Mouse (Mus musculus) testis, adult 2 months (tissue): ENCODE results near the gene Rln1. TPM values are rescaled to one million over a fixed set of nuclear protein-coding genes. Genes with fewer than 3 reads are reported as not detected.

Source experiments
- H3K27ac ChIP-seq: fragments of 200-500 bp; 2 replicates; pipeline ENCODE4 v1.5.1; 2012; ENCODE audit warnings: low read depth, low read length; ENCODE audit not compliant: control insufficient read depth, insufficient read depth
- H3K27me3 ChIP-seq: fragments of 200-500 bp; 2 replicates; pipeline ENCODE4 v1.6.1; 2012; ENCODE audit warnings: mild to moderate bottlenecking, low read length, moderate library complexity; ENCODE audit not compliant: control insufficient read depth, insufficient read depth
- H3K36me3 ChIP-seq: fragments of 200-500 bp; 2 replicates; pipeline ENCODE4 v1.6.1; 2012; ENCODE audit warnings: mild to moderate bottlenecking, low read length; ENCODE audit not compliant: control insufficient read depth, insufficient read depth
- H3K4me1 ChIP-seq: fragments of 200-500 bp; 2 replicates; pipeline ENCODE4 v1.6.1; 2012; ENCODE audit warnings: low read length; ENCODE audit not compliant: control insufficient read depth, insufficient read depth
- H3K4me3 ChIP-seq: fragments of 200-500 bp; 2 replicates; pipeline ENCODE4 v1.5.1; 2012; ENCODE audit warnings: low read depth, mild to moderate bottlenecking, low read length, moderate library complexity, mixed read lengths; ENCODE audit not compliant: control insufficient read depth
- CTCF ChIP-seq: fragments of 200-500 bp; IDR thresholded peaks from 2 replicates; pipeline ENCODE4 v1.5.1; 2012; ENCODE audit warnings: low read depth, mild to moderate bottlenecking, inconsistent platforms, low read length, moderate library complexity; ENCODE audit not compliant: control insufficient read depth, insufficient read depth, insufficient replicate concordance
- POLR2A ChIP-seq: fragments of 200-500 bp; IDR thresholded peaks from 2 replicates; pipeline ENCODE4 v1.6.1; 2012; ENCODE audit warnings: low read depth, mild to moderate bottlenecking, inconsistent platforms, low read length, moderate library complexity; ENCODE audit not compliant: control insufficient read depth
- polyA plus RNA-seq: library from polyadenylated mRNA; depleted of rRNA; stranded (reverse); fragments of >200 nt; gene quantifications from 2 replicates; pipeline ENCODE4 v1.2.3, GENCODE M21; 2012

Gene Rln1
- polyA plus RNA-seq, 1 experiment: not detected

GRCm38 (mm10) chr19:29311791-29312190 lies 22.7 kb downstream of the Rln1 start:
- Histone ChIP-seq H3K27me3 (no peaks in the 10 kb centered on the region), H3K4me3 (no peak overlapping the region), H3K36me3 (no peaks in the 10 kb centered on the region), H3K4me1 (no peaks in the 10 kb centered on the region), H3K27ac (no peak overlapping the region)
- no peak for TF ChIP-seq POLR2A
- no peak for TF ChIP-seq CTCF

GRCm38 (mm10) chr19:29308832-29309231 lies 25.6 kb downstream of the Rln1 start:
- Histone ChIP-seq H3K36me3 (no peaks in the 10 kb centered on the region), H3K4me1 (no peaks in the 10 kb centered on the region), H3K27ac (no peak overlapping the region), H3K4me3 (no peak overlapping the region), H3K27me3 (no peaks in the 10 kb centered on the region)
- no peak for TF ChIP-seq POLR2A
- no peak for TF ChIP-seq CTCF

DNA sequence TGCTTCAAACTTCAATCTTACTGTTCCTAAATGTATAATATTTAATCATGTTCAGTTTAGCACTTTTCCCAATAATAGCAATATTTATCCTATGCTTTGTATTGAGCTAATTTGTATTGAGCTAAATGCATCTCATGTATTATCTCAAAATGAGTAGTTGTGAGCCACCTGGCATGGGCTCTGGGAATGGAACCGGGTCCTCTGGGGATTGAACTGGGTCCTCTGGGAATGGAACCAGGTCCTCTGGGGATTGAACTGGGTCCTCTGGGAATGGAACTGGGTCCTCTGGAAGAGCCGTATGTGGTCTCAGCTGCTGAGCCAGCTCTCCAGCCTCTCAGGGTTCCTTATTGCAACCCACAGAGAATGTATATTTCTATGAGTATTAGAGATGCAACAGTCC lies 32.4 kb downstream of the Rln1 start:
- no peaks in the 10 kb centered on the region for H3K36me3 ChIP-seq

DNA sequence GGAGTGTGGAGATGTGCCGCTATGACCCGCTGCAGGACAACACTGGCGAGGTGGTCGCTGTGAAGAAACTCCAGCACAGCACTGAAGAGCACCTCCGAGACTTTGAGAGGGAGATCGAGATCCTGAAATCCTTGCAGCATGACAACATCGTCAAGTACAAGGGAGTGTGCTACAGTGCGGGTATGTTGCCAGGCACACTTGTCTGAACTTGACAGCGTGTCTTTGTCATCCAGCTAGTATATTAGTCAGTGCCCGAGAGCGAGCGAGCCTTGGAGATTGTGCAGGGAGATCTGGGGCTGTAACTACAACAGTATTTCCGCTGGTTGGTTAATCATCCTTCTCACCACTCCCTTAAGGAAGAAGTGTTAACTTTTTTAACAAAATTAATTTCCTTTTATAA lies 33.6 kb downstream of the Rln1 start:
- Histone ChIP-seq H3K27me3 (no peaks in the 10 kb centered on the region), H3K36me3 (no peaks in the 10 kb centered on the region), H3K4me3 (no peak overlapping the region), H3K4me1 (no peaks in the 10 kb centered on the region), H3K27ac (no peak overlapping the region)
- no peak for TF ChIP-seq CTCF
- TF ChIP-seq POLR2A: no peak

More for the DNA sequence above, 32.4 kb downstream of the Rln1 start:
- Histone ChIP-seq H3K4me3 (no peak overlapping the region), H3K4me1 (no peaks in the 10 kb centered on the region), H3K27ac (no peak overlapping the region), H3K27me3 (no peaks in the 10 kb centered on the region)
- no peak for TF ChIP-seq POLR2A
- TF ChIP-seq CTCF: no peak

DNA sequence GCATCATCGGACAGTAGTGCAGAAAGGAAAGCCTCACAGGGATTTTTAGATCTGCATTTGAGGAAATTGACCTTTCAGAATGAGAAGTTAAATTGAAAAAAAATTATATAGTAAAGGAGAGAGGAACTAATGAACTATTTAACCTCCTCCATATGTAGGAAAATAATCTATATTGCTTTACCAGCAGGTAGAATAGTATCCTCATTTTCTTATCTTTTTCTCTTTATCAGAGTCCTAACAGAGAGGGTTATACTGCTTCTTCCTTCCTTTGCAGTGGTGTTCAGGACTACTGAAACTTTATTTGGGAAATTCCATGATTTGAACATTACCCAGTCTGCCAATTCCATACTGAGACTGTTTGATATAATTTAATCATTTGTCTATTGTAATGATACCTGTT lies 37.1 kb downstream of the Rln1 start:
- no peaks in the 10 kb centered on the region for H3K4me1 ChIP-seq
- H3K36me3 ChIP-seq: no peaks in the 10 kb centered on the region
- TF ChIP-seq POLR2A (no peak), CTCF (no peak)
- no peaks in the 10 kb centered on the region for H3K27me3 ChIP-seq
- H3K4me3 ChIP-seq: no peak overlapping the region
- no peak overlapping the region for H3K27ac ChIP-seq

GRCm38 (mm10) chr19:29296166-29296565 lies 38.3 kb downstream of the Rln1 start:
- Histone ChIP-seq H3K27me3 (no peaks in the 10 kb centered on the region), H3K27ac (no peak overlapping the region), H3K36me3 (no peaks in the 10 kb centered on the region), H3K4me3 (no peak overlapping the region), H3K4me1 (no peaks in the 10 kb centered on the region)
- TF ChIP-seq CTCF: no peak
- no peak for TF ChIP-seq POLR2A

GRCm38 (mm10) chr19:29294756-29295155 lies 39.7 kb downstream of the Rln1 start:
- no peaks in the 10 kb centered on the region for H3K36me3 ChIP-seq
- TF ChIP-seq CTCF (no peak), POLR2A (no peak)
- H3K27ac ChIP-seq: no peak overlapping the region
- H3K4me1 ChIP-seq: no peaks in the 10 kb centered on the region
- H3K27me3 ChIP-seq: no peaks in the 10 kb centered on the region
- no peak overlapping the region for H3K4me3 ChIP-seq

DNA sequence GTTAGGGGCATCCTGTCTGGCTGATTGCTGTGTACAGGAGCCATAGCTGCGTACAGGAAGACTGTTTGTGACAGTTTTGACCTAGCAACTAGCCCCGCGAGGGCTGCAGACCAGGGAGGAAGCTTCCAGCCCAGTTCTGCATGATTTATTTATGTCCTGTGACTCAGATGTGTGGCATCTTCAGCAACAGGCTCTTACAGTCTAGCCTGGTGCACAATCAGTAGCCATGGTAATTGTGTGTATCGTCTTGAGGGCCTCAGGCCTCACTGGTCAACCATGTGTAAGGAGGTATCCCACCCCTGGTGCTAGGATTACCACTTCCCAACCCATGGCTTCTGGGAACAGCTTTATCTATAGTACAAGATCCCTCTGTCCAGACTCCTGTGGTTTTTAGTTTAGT lies 41.9 kb downstream of the Rln1 start:
- Histone ChIP-seq H3K27ac (no peak overlapping the region), H3K4me1 (no peaks in the 10 kb centered on the region), H3K36me3 (no peaks in the 10 kb centered on the region), H3K4me3 (no peak overlapping the region), H3K27me3 (no peaks in the 10 kb centered on the region)
- TF ChIP-seq POLR2A (no peak), CTCF (no peak)
